Mouse (Mus musculus): ENCODE measurements at regions not wholly inside any gene's neighbourhood (a gene's known extent, or its start where the extent isn't known, plus 50 kb on each side); places are given as distances from the start of the nearest gene placed in this dataset.

DNA sequence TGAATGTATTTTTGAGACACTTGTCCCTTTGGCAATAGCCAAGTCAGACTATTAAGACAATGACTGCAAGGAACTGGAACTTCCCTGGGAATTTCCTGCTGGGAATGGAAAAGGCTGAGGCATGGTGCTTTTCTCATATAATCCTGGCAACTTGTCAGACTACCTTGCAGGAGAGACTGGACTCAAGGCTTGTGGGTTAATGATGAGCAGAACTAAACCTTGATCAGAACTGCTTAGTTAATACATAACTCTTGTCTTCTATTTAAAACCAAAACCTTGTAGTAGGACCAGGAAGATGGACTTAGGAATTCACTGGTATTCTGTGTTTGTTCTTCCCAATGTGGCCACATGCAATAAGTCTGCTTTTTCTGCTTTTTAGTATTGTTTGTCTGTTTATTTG lies 579.3 kb upstream of the Plxna2 start:
- TF ChIP-seq POLR2A (IDR thresholded peaks at IDR 0.05; ENCODE audit: insufficient read depth, low read depth, low read length) (no peak), CTCF (IDR thresholded peaks at IDR 0.05) (no peak)
